Mouse (Mus musculus): Measurements from ENCODE around the gene Uck1. TPM values are rescaled to one million over a fixed set of nuclear protein-coding genes. Genes with fewer than 3 reads are reported as not detected.

Uck1 gene
- polyA plus RNA-seq, 1 experiment: 109 TPM

DNA sequence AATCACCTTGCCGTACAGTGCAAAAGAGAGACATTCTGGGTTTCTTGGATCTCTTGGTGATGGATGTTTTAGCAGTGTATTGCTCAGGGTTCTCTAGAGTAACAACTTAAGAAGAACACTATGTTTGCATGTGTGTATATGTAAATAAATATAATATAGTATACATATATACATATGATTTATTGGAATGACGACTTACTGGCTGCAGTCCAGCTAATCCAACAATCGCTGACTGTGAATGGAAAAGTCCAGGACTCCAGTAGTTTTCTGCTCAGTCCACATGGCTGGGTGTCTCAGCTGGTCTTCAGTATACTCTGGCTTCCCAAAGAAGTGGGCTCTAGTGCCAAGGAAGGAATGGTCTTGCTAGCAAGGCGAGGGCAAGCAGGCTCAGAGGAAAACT, 22.4 kb downstream of the Uck1 start:
- Histone ChIP-seq H3K4me1 (replicated peaks; ENCODE audit: control insufficient read depth, insufficient read depth, low read length) (peaks cover 13% of the 10 kb centered on the region), H3K27ac (ENCODE audit: control insufficient read depth, insufficient read depth, low read length) (no peak overlapping the region), H3K36me3 (ENCODE audit: control insufficient read depth, insufficient read depth, low read length) (peaks cover 3% of the 10 kb centered on the region; the same call in 1 of the 2 replicates), H3K4me3 (ENCODE audit: control insufficient read depth, insufficient read depth, low read length) (no peak overlapping the region), H3K27me3 (ENCODE audit: control insufficient read depth, insufficient read depth, low read length) (no peaks in the 10 kb centered on the region)
- WGBS: 45% methylated on average over 4 of the region's 4 CpGs
- no peak for DNase-seq
- TF ChIP-seq POLR2A (IDR thresholded peaks at IDR 0.05; ENCODE audit: control insufficient read depth, extremely low read depth, insufficient read depth, low read length, poor library complexity) (no peak), CTCF (IDR thresholded peaks at IDR 0.05; ENCODE audit: borderline replicate concordance, control insufficient read depth, extremely low read depth, insufficient read depth, low read length, poor library complexity) (no peak)

- Histone ChIP-seq H3K36me3 (ENCODE audit: control insufficient read depth, insufficient read depth, low read length) (peaks cover 4% of the 10 kb centered on the region; the same call in 1 of the 2 replicates), H3K4me3 (ENCODE audit: control insufficient read depth, insufficient read depth, low read length) (peak overlapping the region; percentile 72), H3K27me3 (ENCODE audit: control insufficient read depth, insufficient read depth, low read length) (no peaks in the 10 kb centered on the region), H3K4me1 (replicated peaks; ENCODE audit: control insufficient read depth, insufficient read depth, low read length) (peaks cover 13% of the 10 kb centered on the region), H3K27ac (ENCODE audit: control insufficient read depth, insufficient read depth, low read length) (peak overlapping the region; percentile 20; the same call in 1 of the 2 replicates)
- under 1% methylated on average over 20 of the region's 20 CpGs for WGBS
- TF ChIP-seq CTCF (IDR thresholded peaks at IDR 0.05; ENCODE audit: borderline replicate concordance, control insufficient read depth, extremely low read depth, insufficient read depth, low read length, poor library complexity) (0 out of 2 replicates have a peak, but pooled peaks have one; percentile 36), POLR2A (IDR thresholded peaks at IDR 0.05; ENCODE audit: control insufficient read depth, extremely low read depth, insufficient read depth, low read length, poor library complexity) (no peak)
- peak; percentile 49 for DNase-seq
Observed at GRCm38 (mm10) chr2:32236760-32237487, 23.0 kb downstream of the Uck1 start.

- H3K27me3 ChIP-seq (ENCODE audit: control insufficient read depth, insufficient read depth, low read length): no peaks in the 10 kb centered on the region
- H3K27ac ChIP-seq (ENCODE audit: control insufficient read depth, insufficient read depth, low read length): peak within 1 kb of the TSS; percentile 69
- TF ChIP-seq CTCF (IDR thresholded peaks at IDR 0.05; ENCODE audit: borderline replicate concordance, control insufficient read depth, extremely low read depth, insufficient read depth, low read length, poor library complexity) (no peak), POLR2A (IDR thresholded peaks at IDR 0.05; ENCODE audit: control insufficient read depth, extremely low read depth, insufficient read depth, low read length, poor library complexity) (peak; percentile 85)
- peaks cover 13% of the 10 kb centered on the region for H3K4me1 ChIP-seq (replicated peaks; ENCODE audit: control insufficient read depth, insufficient read depth, low read length)
- DNase-seq: peak; percentile 86
- peak within 1 kb of the TSS; percentile 94 for H3K4me3 ChIP-seq (ENCODE audit: control insufficient read depth, insufficient read depth, low read length)
- peaks cover 12% of the 10 kb centered on the region for H3K36me3 ChIP-seq (ENCODE audit: control insufficient read depth, insufficient read depth, low read length)
- under 1% methylated on average over 54 of the region's 54 CpGs for WGBS
Observed at GRCm38 (mm10) chr2:32235886-32236759, 23.8 kb downstream of the Uck1 start, which contains the start of gene Pomt1. Gene Pomt1, plus strand, starts transcription at chr2:32236590.

DNA sequence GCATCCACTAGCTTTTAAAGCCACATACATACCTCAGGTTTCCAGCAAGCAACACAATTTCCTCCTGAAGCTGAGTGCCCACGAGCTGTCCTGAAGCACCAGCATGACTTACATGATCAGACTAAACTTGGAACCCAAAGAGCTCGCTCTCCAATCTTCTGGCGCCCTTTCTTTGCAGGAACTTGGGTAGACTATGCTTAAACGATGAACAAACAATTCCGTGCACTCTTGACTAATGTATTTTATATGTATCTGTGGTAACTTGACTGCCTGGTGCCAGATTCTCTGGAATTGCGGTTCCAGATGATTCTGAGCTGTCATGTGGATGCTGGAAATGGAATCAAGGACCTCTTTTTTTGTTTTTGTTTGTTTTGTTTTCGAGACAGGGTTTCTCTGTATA, 24.5 kb downstream of the Uck1 start:
- Histone ChIP-seq H3K4me3 (ENCODE audit: control insufficient read depth, insufficient read depth, low read length) (peak overlapping the region; percentile 94; the same call in 1 of the 2 replicates), H3K27ac (ENCODE audit: control insufficient read depth, insufficient read depth, low read length) (peak overlapping the region; percentile 69), H3K27me3 (ENCODE audit: control insufficient read depth, insufficient read depth, low read length) (no peaks in the 10 kb centered on the region), H3K4me1 (replicated peaks; ENCODE audit: control insufficient read depth, insufficient read depth, low read length) (peaks cover 11% of the 10 kb centered on the region), H3K36me3 (ENCODE audit: control insufficient read depth, insufficient read depth, low read length) (peaks cover 19% of the 10 kb centered on the region)
- 35% methylated on average over 7 of the region's 7 CpGs for WGBS
- no peak for DNase-seq
- no peak for TF ChIP-seq CTCF (IDR thresholded peaks at IDR 0.05; ENCODE audit: borderline replicate concordance, control insufficient read depth, extremely low read depth, insufficient read depth, low read length, poor library complexity)
- TF ChIP-seq POLR2A (IDR thresholded peaks at IDR 0.05; ENCODE audit: control insufficient read depth, extremely low read depth, insufficient read depth, low read length, poor library complexity): no peak

GRCm38 (mm10) chr2:32222057-32222456, 37.9 kb downstream of the Uck1 start:
- H3K36me3 ChIP-seq (ENCODE audit: control insufficient read depth, insufficient read depth, low read length): peaks cover 98% of the 10 kb centered on the region
- TF ChIP-seq CTCF (IDR thresholded peaks at IDR 0.05; ENCODE audit: borderline replicate concordance, control insufficient read depth, extremely low read depth, insufficient read depth, low read length, poor library complexity) (no peak), POLR2A (IDR thresholded peaks at IDR 0.05; ENCODE audit: control insufficient read depth, extremely low read depth, insufficient read depth, low read length, poor library complexity) (no peak)
- H3K27me3 ChIP-seq (ENCODE audit: control insufficient read depth, insufficient read depth, low read length): no peaks in the 10 kb centered on the region
- H3K4me3 ChIP-seq (ENCODE audit: control insufficient read depth, insufficient read depth, low read length): no peak overlapping the region
- DNase-seq: no peak
- H3K4me1 ChIP-seq (replicated peaks; ENCODE audit: control insufficient read depth, insufficient read depth, low read length): no peaks in the 10 kb centered on the region
- H3K27ac ChIP-seq (ENCODE audit: control insufficient read depth, insufficient read depth, low read length): no peak overlapping the region
- WGBS: 87% methylated on average over 10 of the region's 10 CpGs

- DNase-seq: no peak
- 93% methylated on average over 7 of the region's 7 CpGs for WGBS
- Histone ChIP-seq H3K27me3 (ENCODE audit: control insufficient read depth, insufficient read depth, low read length) (no peaks in the 10 kb centered on the region), H3K4me3 (ENCODE audit: control insufficient read depth, insufficient read depth, low read length) (no peak overlapping the region), H3K4me1 (replicated peaks; ENCODE audit: control insufficient read depth, insufficient read depth, low read length) (no peaks in the 10 kb centered on the region), H3K27ac (ENCODE audit: control insufficient read depth, insufficient read depth, low read length) (no peak overlapping the region), H3K36me3 (ENCODE audit: control insufficient read depth, insufficient read depth, low read length) (peaks cover 98% of the 10 kb centered on the region)
- TF ChIP-seq CTCF (IDR thresholded peaks at IDR 0.05; ENCODE audit: borderline replicate concordance, control insufficient read depth, extremely low read depth, insufficient read depth, low read length, poor library complexity): no peak
- TF ChIP-seq POLR2A (IDR thresholded peaks at IDR 0.05; ENCODE audit: control insufficient read depth, extremely low read depth, insufficient read depth, low read length, poor library complexity): no peak
Observed at GRCm38 (mm10) chr2:32221577-32221976, 38.4 kb downstream of the Uck1 start.
